ENCODE assay signal across 31 mouse cellular contexts in the genomic region with DNA sequence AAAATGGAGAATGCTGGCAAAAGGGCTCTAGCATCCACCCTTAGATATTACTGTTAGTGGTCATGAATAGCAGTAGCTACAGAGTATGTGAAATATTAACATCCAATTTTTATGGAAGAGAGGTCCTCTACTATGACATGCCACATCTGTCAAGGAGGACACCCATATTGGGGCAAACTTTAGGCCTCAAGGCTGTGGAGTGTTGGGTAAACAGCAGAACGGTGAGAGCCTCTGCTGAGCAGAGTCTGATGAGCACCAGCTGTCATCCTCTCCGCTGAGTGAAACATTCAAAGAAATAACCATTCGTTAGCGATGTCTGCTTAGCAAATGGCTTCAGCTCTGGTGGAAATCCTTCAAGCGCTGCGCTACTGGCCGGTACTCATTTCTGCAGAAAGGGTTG. TPM values are rescaled to one million over a fixed set of nuclear protein-coding genes. Genes with fewer than 3 reads are reported as not detected.
A peak's percentile ranks its signal among the peaks of the same experiment; 100 is the strongest.
DNase-seq lines count a peak whose midpoint lies in the region; ATAC-seq and TF ChIP-seq lines count a peak whose summit lies in the region.
"Had no signal": no experiment of that assay in that cellular context is flagged by ENCODE, and none has a peak within 500 bp of the region (broad histone marks: within the 10 kb centered on the region; RNA-seq: fewer than 3 reads in every experiment).

No protein-coding gene starts in this region.

- TF ChIP-seq CTCF in lung, adult 2 months (IDR thresholded peaks at IDR 0.05; ENCODE audit: insufficient read depth, low read length): no peak

- no peaks in the 10 kb centered on the region for H3K27me3 ChIP-seq in kidney, embryonic 16.5 days (ENCODE audit: insufficient read depth, low read length)
- H3K27me3 ChIP-seq in lung, embryonic 15.5 days: no peaks in the 10 kb centered on the region
- H3K27me3 ChIP-seq: hindbrain, embryonic 13.5 days; limb, embryonic 15.5 days; liver, embryonic 13.5 days; megakaryocyte, embryonic 14.5 days; midbrain, embryonic 12.5 days; neural tube, embryonic 12.5 days had no signal

- 54% methylated on average over 7 of the region's 7 CpGs for whole genome bisulfite sequencing in kidney, embryonic 16.5 days
- WGBS in lung, embryonic 15.5 days: 45% methylated on average over 7 of the region's 7 CpGs
- 53% methylated on average over 7 of the region's 7 CpGs for WGBS in lung, adult 2 months

- peak; percentile 73 for ATAC-seq in kidney, embryonic 16.5 days (ENCODE audit: low FRiP score, low TSS enrichment)
- ATAC-seq in lung, embryonic 15.5 days (ENCODE audit: borderline replicate concordance, extremely low read depth, low FRiP score, low TSS enrichment): peak; percentile 83; the same call in 1 of the 2 replicates
- ATAC-seq: forebrain, embryonic 14.5 days had no signal

- peak; percentile 2 for DNase-seq in heart, postnatal 10 days
- no peak for DNase-seq in heart, postnatal 4 days
- DNase-seq in kidney, postnatal 36 days: no peak
- no peak for DNase-seq in lung, adult 2 months
- no peak for DNase-seq in thymus, postnatal 10 days (ENCODE audit: low spot score in 2 of 2)
- DNase-seq: adrenal gland, adult 8-10 months; cerebellum, adult 8-10 months; cerebellum, postnatal 25 days; gastrocnemius, postnatal 25 days; heart, adult 11 months; heart, postnatal 36 days; layer of hippocampus, postnatal 36 days; left cerebral cortex, postnatal 4 days; liver, embryonic 13.5 days; right cerebral cortex, adult 18-20 months; spleen, adult 18-20 months; thymus, adult 18-20 months; thymus, postnatal 36 days had no signal

- peak overlapping the region; percentile 11; the same call in 1 of the 2 replicates for H3K27ac ChIP-seq in kidney, embryonic 16.5 days (ENCODE audit: low read length)
- H3K27ac ChIP-seq in lung, embryonic 15.5 days: no peak overlapping the region
- H3K27ac ChIP-seq: heart, embryonic 10.5 days; heart, embryonic 15.5 days; hindbrain, embryonic 13.5 days; limb, embryonic 15.5 days; liver, embryonic 13.5 days; midbrain, embryonic 12.5 days; neural tube, embryonic 12.5 days had no signal

- no peaks in the 10 kb centered on the region for H3K36me3 ChIP-seq in kidney, embryonic 16.5 days (ENCODE audit: insufficient read depth, low read length)
- no peaks in the 10 kb centered on the region for H3K36me3 ChIP-seq in lung, embryonic 15.5 days
- H3K36me3 ChIP-seq: G1E; heart, embryonic 10.5 days; heart, embryonic 15.5 days; hindbrain, embryonic 13.5 days; limb, embryonic 15.5 days; liver, embryonic 13.5 days; midbrain, embryonic 12.5 days; neural tube, embryonic 12.5 days had no signal

- no peaks in the 10 kb centered on the region for H3K9me3 ChIP-seq in kidney, embryonic 16.5 days (ENCODE audit: low read length)
- no peaks in the 10 kb centered on the region for H3K9me3 ChIP-seq in lung, embryonic 15.5 days
- H3K9me3 ChIP-seq: heart, embryonic 10.5 days; heart, embryonic 15.5 days; hindbrain, embryonic 13.5 days; limb, embryonic 15.5 days; megakaryocyte, embryonic 14.5 days; midbrain, embryonic 12.5 days; neural tube, embryonic 12.5 days had no signal

- no peaks in the 10 kb centered on the region for H3K4me1 ChIP-seq in kidney, embryonic 16.5 days (ENCODE audit: insufficient read depth, low read length)
- H3K4me1 ChIP-seq in lung, embryonic 15.5 days: peaks cover 9% of the 10 kb centered on the region; the same call in 1 of the 2 replicates
- H3K4me1 ChIP-seq in lung, adult 2 months (ENCODE audit: control insufficient read depth, insufficient read depth, low read length): no peaks in the 10 kb centered on the region
- H3K4me1 ChIP-seq: heart, embryonic 15.5 days; limb, embryonic 15.5 days; liver, embryonic 13.5 days; megakaryocyte, embryonic 14.5 days; midbrain, embryonic 12.5 days; neural tube, embryonic 12.5 days had no signal

- H3K9ac ChIP-seq in kidney, embryonic 16.5 days (replicated peaks; ENCODE audit: low read length): no peak overlapping the region
- H3K9ac ChIP-seq in lung, embryonic 15.5 days: no peak overlapping the region
- H3K9ac ChIP-seq: heart, embryonic 15.5 days; hindbrain, embryonic 13.5 days; limb, embryonic 15.5 days; liver, embryonic 13.5 days; midbrain, embryonic 12.5 days; neural tube, embryonic 12.5 days had no signal

- H3K4me3 ChIP-seq in kidney, embryonic 16.5 days (ENCODE audit: low read length): no peak overlapping the region
- no peak overlapping the region for H3K4me3 ChIP-seq in lung, embryonic 15.5 days
- no peak overlapping the region for H3K4me3 ChIP-seq in lung, adult 2 months (replicated peaks; ENCODE audit: extremely low read depth, low read depth, low read length)
- H3K4me3 ChIP-seq: heart, embryonic 10.5 days; heart, embryonic 15.5 days; hindbrain, embryonic 13.5 days; limb, embryonic 15.5 days; liver, embryonic 13.5 days; megakaryocyte, embryonic 14.5 days; midbrain, embryonic 12.5 days; myocyte; neural tube, embryonic 12.5 days had no signal

- no peak overlapping the region for H3K4me2 ChIP-seq in kidney, embryonic 16.5 days (replicated peaks; ENCODE audit: low read depth, low read length)
- H3K4me2 ChIP-seq in lung, embryonic 15.5 days: no peak overlapping the region
- H3K4me2 ChIP-seq: heart, embryonic 15.5 days; hindbrain, embryonic 13.5 days; limb, embryonic 15.5 days; liver, embryonic 13.5 days; midbrain, embryonic 12.5 days; neural tube, embryonic 12.5 days had no signal

- intact Hi-C loops in heart, postnatal 10 days (cut with DNase I): no loop called here

- no peak for TF ChIP-seq POLR2A in lung, adult 2 months (IDR thresholded peaks at IDR 0.05; ENCODE audit: borderline replicate concordance, extremely low read depth, low read depth, low read length)

RNA-seq across cellular contexts. Expression of gene Tcerg1l, which starts 30.0 kb away (rescaled TPM):
- total RNA-seq in heart, postnatal 10 days (2021): not detected
- not detected for total RNA-seq in heart, postnatal 4 days (2021)
- polyA plus RNA-seq in kidney, embryonic 16.5 days (2015; fragmentation: Nextera tagmentation; extraction: Ambion mirVana): 1.2 and 1.8 TPM in 2 replicates
- polyA plus RNA-seq in lung, embryonic 15.5 days (2015; fragmentation: Nextera tagmentation; extraction: Ambion mirVana): 0.62 and 0.73 TPM in 2 replicates
- polyA plus RNA-seq in lung, adult 2 months (2012; rRNA removed): 0.11 and 0.40 TPM in 2 replicates
- total RNA-seq: gastrocnemius, adult 18-20 months; gastrocnemius, postnatal 25 days; heart, postnatal 36 days had no signal
- polyA plus RNA-seq: G1E, myocyte had no signal

Comparison
In these comparisons a context has a peak if more than half of its experiments do, and no peak if none do; other contexts are left out.
1. DNase-seq: peak in heart, postnatal 10 days (2 of 2); none in heart, postnatal 4 days (single experiment), kidney, postnatal 36 days (0 of 2), lung, adult 2 months (single experiment) and thymus, postnatal 10 days (0 of 2).